Mouse (Mus musculus) testis, adult 2 months (tissue): ENCODE measurements around the gene Chrna1.

Experiments used
- CTCF ChIP-seq: fragments of 200-500 bp; IDR thresholded peaks from 2 replicates; pipeline ENCODE4 v1.5.1; 2012; ENCODE audit warnings: low read depth, mild to moderate bottlenecking, inconsistent platforms, low read length, moderate library complexity; ENCODE audit not compliant: control insufficient read depth, insufficient read depth, insufficient replicate concordance
- POLR2A ChIP-seq: fragments of 200-500 bp; IDR thresholded peaks from 2 replicates; pipeline ENCODE4 v1.6.1; 2012; ENCODE audit warnings: low read depth, mild to moderate bottlenecking, inconsistent platforms, low read length, moderate library complexity; ENCODE audit not compliant: control insufficient read depth

GRCm38 (mm10) chr2:73592231-73593100 is 12.3 kb upstream of the Chrna1 start:
- TF ChIP-seq CTCF, result no peak
- TF ChIP-seq POLR2A, result no peak
